Mouse (Mus musculus) neural tube, embryonic 11.5 days (tissue): ENCODE results near the gene Angel1. TPM values are rescaled to one million over a fixed set of nuclear protein-coding genes. Genes with fewer than 3 reads are reported as not detected.
A peak's percentile ranks its signal among the peaks of the same experiment; 100 is the strongest.

Source experiments
- ATAC-seq: fragments of 200-750 bp; cut with Nextera tagmentation; 2 replicates; pipeline ENCODE4 v1.8.0; 2017; ENCODE audit warnings: moderate number of reproducible peaks, mild to moderate bottlenecking, moderate TSS enrichment, moderate library complexity; ENCODE audit not compliant: insufficient read depth, low FRiP score, low TSS enrichment
- DNase-seq: peaks from one replicate; pipeline ENCODE4 v3.0.0-alpha.2; 2015; ENCODE audit warnings: low spot score
- H3K27ac ChIP-seq: fragments of 300-500 bp; sonication (generic); 2 replicates; pipeline ENCODE4 v1.5.1; 2014; ENCODE audit warnings: low read depth, mild to moderate bottlenecking, low read length
- H3K27me3 ChIP-seq: fragments of 300-500 bp; sonication (generic); 2 replicates; pipeline ENCODE4 v1.6.1; 2014; ENCODE audit warnings: mild to moderate bottlenecking, low read length, mixed read lengths; ENCODE audit not compliant: control insufficient read depth, insufficient read depth
- H3K36me3 ChIP-seq: fragments of 300-500 bp; sonication (generic); 2 replicates; pipeline ENCODE4 v1.6.1; 2014; ENCODE audit warnings: mild to moderate bottlenecking, low read length, moderate library complexity, mixed read lengths; ENCODE audit not compliant: control insufficient read depth, insufficient read depth
- H3K4me1 ChIP-seq: fragments of 300-500 bp; sonication (generic); 2 replicates; pipeline ENCODE4 v1.6.1; 2014; ENCODE audit warnings: low read length, mixed read lengths; ENCODE audit not compliant: control insufficient read depth, insufficient read depth
- H3K4me2 ChIP-seq: fragments of 300-500 bp; sonication (generic); 2 replicates; pipeline ENCODE4 v1.6.1; 2014; ENCODE audit warnings: low read depth, mild to moderate bottlenecking, moderate library complexity
- H3K4me3 ChIP-seq: fragments of 300-500 bp; sonication (generic); 2 replicates; pipeline ENCODE4 v1.5.1; 2014; ENCODE audit warnings: low read depth, low read length
- H3K9ac ChIP-seq: fragments of 300-500 bp; sonication (generic); 2 replicates; pipeline ENCODE4 v1.6.1; 2014; ENCODE audit warnings: mild to moderate bottlenecking, low read length
- H3K9me3 ChIP-seq: fragments of 300-500 bp; sonication (generic); 2 replicates; pipeline ENCODE4 v1.6.1; 2016; ENCODE audit warnings: low read length; ENCODE audit not compliant: control insufficient read depth
- WGBS: fragments of 180-500 bp; shearing (Covaris S2); extraction: QIAGEN DNeasy Blood & Tissue Kit; methylation state at CpG from one replicate; pipeline ENCODE4 v1.1.7; 2014; 5-methylcytosine and 5-hydroxymethylcytosine counted together
- polyA plus RNA-seq: library from polyadenylated mRNA; unstranded; fragments of >200 nt; fragmentation: Nextera tagmentation; extraction: Ambion mirVana; gene quantifications from 2 replicates; pipeline ENCODE4 v1.2.1, GENCODE M21; 2014

The Angel1 gene
- polyA plus RNA-seq, 1 experiment from 2014 or later: 14.8 TPM

GRCm38 (mm10) chr12:86719961-86720639, 6.2 kb downstream of the Angel1 start:
- Histone ChIP-seq H3K4me2 (no peak overlapping the region), H3K4me3 (no peak overlapping the region), H3K27me3 (no peaks in the 10 kb centered on the region), H3K9ac (no peak overlapping the region), H3K27ac (no peak overlapping the region), H3K4me1 (0 out of 2 replicates have a peak, but pooled peaks cover under 1% of the 10 kb centered on the region), H3K36me3 (no peaks in the 10 kb centered on the region), H3K9me3 (no peaks in the 10 kb centered on the region)
- DNase-seq (no peak), ATAC-seq (no peak)
- WGBS: 87% methylated on average over 18 of the region's 18 CpGs

- no peak for DNase-seq
- H3K36me3 ChIP-seq: no peaks in the 10 kb centered on the region
- no peak overlapping the region for H3K9ac ChIP-seq
Measured at GRCm38 (mm10) chr12:86716962-86717361, 9.3 kb downstream of the Angel1 start.

GRCm38 (mm10) chr12:86715401-86715800, 10.9 kb downstream of the Angel1 start:
- H3K9ac ChIP-seq: no peak overlapping the region
- no peaks in the 10 kb centered on the region for H3K27me3 ChIP-seq
- H3K4me1 ChIP-seq: no peaks in the 10 kb centered on the region
- 49% methylated on average over 5 of the region's 5 CpGs for WGBS
- H3K4me2 ChIP-seq: no peak overlapping the region
- peak; percentile 80 for DNase-seq
- H3K36me3 ChIP-seq: no peaks in the 10 kb centered on the region
- ATAC-seq: no peak
- H3K9me3 ChIP-seq: no peaks in the 10 kb centered on the region
- H3K4me3 ChIP-seq: no peak overlapping the region
- no peak overlapping the region for H3K27ac ChIP-seq

More at GRCm38 (mm10) chr12:86716962-86717361, 9.3 kb downstream of the Angel1 start:
- 94% methylated on average over 11 of the region's 11 CpGs for WGBS
- no peak overlapping the region for H3K4me2 ChIP-seq
- no peak for ATAC-seq
- H3K4me3 ChIP-seq: no peak overlapping the region
- H3K27ac ChIP-seq: no peak overlapping the region
- H3K9me3 ChIP-seq: no peaks in the 10 kb centered on the region
- H3K27me3 ChIP-seq: no peaks in the 10 kb centered on the region
- H3K4me1 ChIP-seq: no peaks in the 10 kb centered on the region

- Histone ChIP-seq H3K27ac (no peak overlapping the region), H3K9ac (no peak overlapping the region), H3K4me2 (no peak overlapping the region), H3K4me1 (no peaks in the 10 kb centered on the region), H3K4me3 (no peak overlapping the region), H3K27me3 (no peaks in the 10 kb centered on the region), H3K36me3 (no peaks in the 10 kb centered on the region), H3K9me3 (no peaks in the 10 kb centered on the region)
- WGBS: 73% methylated on average over 5 of the region's 5 CpGs
- no peak for DNase-seq
- no peak for ATAC-seq
Measured at GRCm38 (mm10) chr12:86714026-86714425, 12.2 kb downstream of the Angel1 start.

- no peak for DNase-seq
- no peak overlapping the region for H3K4me2 ChIP-seq
- H3K4me1 ChIP-seq: peaks cover 4% of the 10 kb centered on the region; the same call in 1 of the 2 replicates
- WGBS: 81% methylated on average over 5 of the region's 5 CpGs
- H3K27ac ChIP-seq: no peak overlapping the region
- no peak overlapping the region for H3K4me3 ChIP-seq
- no peaks in the 10 kb centered on the region for H3K36me3 ChIP-seq
- no peaks in the 10 kb centered on the region for H3K9me3 ChIP-seq
- no peaks in the 10 kb centered on the region for H3K27me3 ChIP-seq
- ATAC-seq: no peak
- H3K9ac ChIP-seq: no peak overlapping the region
Measured at GRCm38 (mm10) chr12:86705843-86706242, 20.4 kb downstream of the Angel1 start.

GRCm38 (mm10) chr12:86702690-86703089, 23.6 kb downstream of the Angel1 start:
- DNase-seq: no peak
- no peak overlapping the region for H3K9ac ChIP-seq
- H3K4me3 ChIP-seq: no peak overlapping the region
- no peaks in the 10 kb centered on the region for H3K36me3 ChIP-seq
- H3K27ac ChIP-seq: no peak overlapping the region
- H3K9me3 ChIP-seq: no peaks in the 10 kb centered on the region
- H3K4me2 ChIP-seq: no peak overlapping the region
- H3K4me1 ChIP-seq: peaks cover 6% of the 10 kb centered on the region; the same call in 1 of the 2 replicates
- WGBS: 97% methylated on average over 3 of the region's 3 CpGs
- H3K27me3 ChIP-seq: no peaks in the 10 kb centered on the region
- no peak for ATAC-seq

GRCm38 (mm10) chr12:86701491-86701890, 24.8 kb downstream of the Angel1 start:
- Histone ChIP-seq H3K27ac (no peak overlapping the region), H3K4me1 (peaks cover 6% of the 10 kb centered on the region; the same call in 1 of the 2 replicates), H3K9ac (no peak overlapping the region), H3K36me3 (no peaks in the 10 kb centered on the region), H3K4me3 (no peak overlapping the region), H3K4me2 (no peak overlapping the region), H3K27me3 (no peaks in the 10 kb centered on the region), H3K9me3 (no peaks in the 10 kb centered on the region)
- DNase-seq (no peak), ATAC-seq (no peak)
- 91% methylated on average over 4 of the region's 4 CpGs for WGBS

GRCm38 (mm10) chr12:86700927-86701310, 25.3 kb downstream of the Angel1 start:
- H3K27me3 ChIP-seq: no peaks in the 10 kb centered on the region
- H3K9ac ChIP-seq: no peak overlapping the region
- no peaks in the 10 kb centered on the region for H3K9me3 ChIP-seq
- DNase-seq (no peak), ATAC-seq (no peak)
- H3K4me1 ChIP-seq: peaks cover 6% of the 10 kb centered on the region; the same call in 1 of the 2 replicates
- peak overlapping the region; percentile 74 for H3K27ac ChIP-seq
- no peak overlapping the region for H3K4me2 ChIP-seq
- 73% methylated on average over 4 of the region's 4 CpGs for WGBS
- H3K4me3 ChIP-seq: no peak overlapping the region
- no peaks in the 10 kb centered on the region for H3K36me3 ChIP-seq
